In the genomic region with DNA sequence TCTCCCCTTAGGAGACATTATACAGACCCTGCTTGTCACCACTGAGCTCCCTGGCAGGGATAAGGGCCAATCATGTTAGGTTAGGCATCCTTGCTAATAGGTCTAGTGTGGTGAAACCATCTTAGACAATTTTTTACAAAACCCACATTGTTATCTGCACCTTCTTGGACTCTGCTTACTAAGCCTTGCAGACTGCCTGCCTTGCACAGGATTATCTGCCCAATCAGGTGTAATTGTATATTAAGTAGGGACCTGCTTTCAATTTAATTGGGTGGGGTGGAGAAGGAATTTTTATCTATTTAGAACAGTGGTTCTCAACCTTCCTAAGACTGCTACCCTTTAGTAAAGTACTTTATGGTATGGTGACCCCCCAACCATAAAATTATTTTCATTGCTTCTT, we compare ENCODE assay signal across 21 mouse cellular contexts.
"Had no signal": no experiment of that assay in that cellular context is flagged by ENCODE, and none has a peak within 500 bp of the region (broad histone marks: within the 10 kb centered on the region; RNA-seq: fewer than 3 reads in every experiment).

No protein-coding gene starts in this region.

- ATAC-seq: midbrain, embryonic 16.5 days had no signal

- H3K4me3 ChIP-seq: liver, embryonic 15.5 days; megakaryocyte, embryonic 14.5 days; midbrain, embryonic 10.5 days; midbrain, embryonic 12.5 days; myocyte; neural tube, embryonic 13.5 days; neural tube, embryonic 15.5 days had no signal

- H3K27ac ChIP-seq: liver, embryonic 15.5 days; midbrain, embryonic 10.5 days; midbrain, embryonic 12.5 days; neural tube, embryonic 13.5 days; neural tube, embryonic 15.5 days had no signal

- H3K27me3 ChIP-seq: liver, embryonic 15.5 days; megakaryocyte, embryonic 14.5 days; midbrain, embryonic 12.5 days; neural tube, embryonic 13.5 days; neural tube, embryonic 15.5 days had no signal

- H3K4me2 ChIP-seq: liver, embryonic 15.5 days; lung, embryonic 14.5 days; midbrain, embryonic 12.5 days; neural tube, embryonic 13.5 days; neural tube, embryonic 15.5 days had no signal

- H3K36me3 ChIP-seq: liver, embryonic 15.5 days; midbrain, embryonic 10.5 days; midbrain, embryonic 12.5 days; neural tube, embryonic 13.5 days; neural tube, embryonic 15.5 days had no signal

- DNase-seq: lung, adult 18-20 months; lung, embryonic 14.5 days; lung, postnatal 10 days; lung, postnatal 4 days; midbrain, embryonic 14.5 days; retina, postnatal 1 day; right cerebral cortex, adult 18-20 months; right cerebral cortex, postnatal 25 days; right cerebral cortex, postnatal 4 days; spleen, adult 18-20 months; thymus, adult 18-20 months; thymus, postnatal 14 days; thymus, postnatal 36 days had no signal

- H3K9me3 ChIP-seq: liver, embryonic 15.5 days; megakaryocyte, embryonic 14.5 days; midbrain, embryonic 10.5 days; midbrain, embryonic 12.5 days; neural tube, embryonic 13.5 days; neural tube, embryonic 15.5 days had no signal

- H3K4me1 ChIP-seq: liver, embryonic 15.5 days; midbrain, embryonic 10.5 days; midbrain, embryonic 12.5 days; neural tube, embryonic 13.5 days; neural tube, embryonic 15.5 days had no signal

- H3K9ac ChIP-seq: liver, embryonic 15.5 days; lung, embryonic 14.5 days; midbrain, embryonic 12.5 days; neural tube, embryonic 13.5 days; neural tube, embryonic 15.5 days had no signal
